Mouse (Mus musculus): ENCODE measurements at regions not wholly inside any gene's neighbourhood (a gene's known extent, or its start where the extent isn't known, plus 50 kb on each side); places are given as distances from the start of the nearest gene placed in this dataset.

DNA sequence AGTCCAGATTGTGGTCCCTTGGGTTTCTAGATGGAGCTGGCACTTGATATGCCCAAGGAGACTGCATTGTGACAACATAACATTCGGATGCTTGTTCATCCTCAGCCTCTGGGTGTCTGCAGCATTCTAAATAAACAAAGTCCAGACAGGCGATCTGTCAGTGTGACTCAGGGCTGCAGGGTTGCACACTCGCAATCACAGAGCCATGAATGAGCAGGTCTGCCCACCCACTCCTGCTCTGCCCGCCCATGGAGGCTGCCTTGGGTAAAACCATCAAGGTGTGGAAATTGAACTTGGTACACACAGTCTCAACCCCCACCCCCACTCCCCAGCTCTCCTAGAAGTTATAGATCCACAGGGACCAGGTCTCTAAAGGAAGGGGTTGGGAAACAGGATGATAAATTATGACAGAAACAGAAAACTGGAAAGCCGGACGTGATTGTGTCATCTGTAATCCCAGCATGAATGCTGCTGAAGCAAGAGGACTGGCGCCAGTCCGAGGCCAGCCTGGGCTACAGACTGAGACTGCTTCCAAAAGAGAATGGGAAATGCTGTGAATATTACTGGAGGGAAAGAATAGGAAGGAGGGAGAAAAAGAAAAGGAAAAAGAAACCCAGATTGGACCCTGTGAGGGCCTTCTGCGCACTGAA is 84.3 kb upstream of the Habp2 start:
- H3K27me3 ChIP-seq (ENCODE audit: insufficient read depth, low read length), result 0 out of 2 replicates have a peak, but pooled peaks cover 10% of the 10 kb centered on the region
- H3K4me3 ChIP-seq (replicated peaks; ENCODE audit: low read length), result no peak overlapping the region
- H3K36me3 ChIP-seq (ENCODE audit: insufficient read depth, low read length), result no peaks in the 10 kb centered on the region
- TF ChIP-seq NANOG (IDR thresholded peaks at IDR 0.05; ENCODE audit: borderline replicate concordance, low read length), result no peak
- TF ChIP-seq POU5F1 (IDR thresholded peaks at IDR 0.05; ENCODE audit: borderline replicate concordance, low read length), result no peak
- no peak for TF ChIP-seq CTCF (conservative IDR thresholded peaks at IDR 0.05; ENCODE audit: low read length)
- H3K4me1 ChIP-seq (replicated peaks; ENCODE audit: low read depth, low read length), result no peaks in the 10 kb centered on the region
- H3K9me3 ChIP-seq (ENCODE audit: low read length), result 0 out of 2 replicates have a peak, but pooled peaks cover 1% of the 10 kb centered on the region

DNA sequence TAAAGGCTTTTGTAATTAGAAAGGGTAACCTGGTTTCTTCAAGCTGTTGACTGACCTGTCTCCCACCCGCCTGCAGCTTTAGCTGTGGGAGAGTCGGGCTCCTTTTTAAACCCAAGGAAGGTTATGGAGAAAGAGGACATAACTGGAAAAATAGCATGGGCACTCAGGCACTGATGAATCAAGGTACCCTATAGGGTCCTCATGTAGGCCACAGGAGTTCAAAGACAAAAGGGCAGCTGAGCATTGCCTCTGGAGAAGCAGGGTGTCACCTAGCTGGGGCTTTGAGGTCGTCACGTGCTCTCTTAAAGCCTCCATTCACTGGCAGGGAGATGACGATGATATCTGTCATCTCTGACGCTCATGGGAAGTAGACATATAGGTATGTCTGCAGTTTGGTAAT is 68.4 kb upstream of the Habp2 start:
- TF ChIP-seq NANOG (IDR thresholded peaks at IDR 0.05; ENCODE audit: borderline replicate concordance, low read length) (no peak), CTCF (conservative IDR thresholded peaks at IDR 0.05; ENCODE audit: low read length) (no peak), POU5F1 (IDR thresholded peaks at IDR 0.05; ENCODE audit: borderline replicate concordance, low read length) (no peak)
- Histone ChIP-seq H3K27me3 (ENCODE audit: insufficient read depth, low read length) (no peaks in the 10 kb centered on the region; the same call in 1 of the 2 replicates), H3K4me3 (replicated peaks; ENCODE audit: low read length) (no peak overlapping the region), H3K36me3 (ENCODE audit: insufficient read depth, low read length) (no peaks in the 10 kb centered on the region), H3K9me3 (ENCODE audit: low read length) (no peaks in the 10 kb centered on the region), H3K4me1 (replicated peaks; ENCODE audit: low read depth, low read length) (peaks cover 6% of the 10 kb centered on the region; the same call in 1 of the 2 replicates)

DNA sequence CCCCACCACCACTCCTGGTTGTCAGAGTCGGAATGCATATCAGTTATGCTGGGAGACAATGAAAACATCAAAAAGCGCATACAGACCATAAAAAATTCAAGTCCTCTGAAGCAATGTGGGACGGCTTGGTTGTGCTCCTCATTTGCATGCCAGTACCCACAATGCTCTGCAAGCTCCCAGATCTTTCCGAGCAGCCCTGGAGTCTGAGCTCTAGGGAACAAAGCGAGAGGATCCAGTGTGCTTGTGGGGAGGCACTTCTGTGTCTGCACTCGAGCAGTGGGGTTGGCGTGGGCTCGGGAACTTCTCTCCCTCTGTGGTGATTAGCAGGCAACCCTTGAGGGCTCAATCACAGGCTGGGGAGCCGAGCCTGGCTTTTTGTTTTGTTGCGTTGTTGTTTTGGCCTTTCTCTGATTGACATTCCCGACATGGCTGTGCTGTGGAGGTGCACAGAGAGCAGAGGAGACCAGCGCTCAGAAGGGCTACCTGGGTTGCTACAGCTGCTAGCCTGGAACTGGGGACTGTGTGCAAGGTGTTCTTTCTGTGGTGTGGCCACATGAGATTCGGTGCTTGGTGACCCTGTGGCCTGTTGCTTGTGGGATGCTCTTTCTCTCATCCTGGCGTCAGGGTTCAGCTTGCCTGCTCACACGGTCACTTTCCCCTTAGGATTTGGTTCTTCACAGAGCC is 66.1 kb upstream of the Habp2 start:
- no peak for TF ChIP-seq CTCF (conservative IDR thresholded peaks at IDR 0.05; ENCODE audit: low read length)
- no peak for TF ChIP-seq NANOG (IDR thresholded peaks at IDR 0.05; ENCODE audit: borderline replicate concordance, low read length)
- no peak for TF ChIP-seq POU5F1 (IDR thresholded peaks at IDR 0.05; ENCODE audit: borderline replicate concordance, low read length)
- no peaks in the 10 kb centered on the region for H3K36me3 ChIP-seq (ENCODE audit: insufficient read depth, low read length)
- peaks cover 4% of the 10 kb centered on the region; the same call in 1 of the 2 replicates for H3K27me3 ChIP-seq (ENCODE audit: insufficient read depth, low read length)
- H3K4me1 ChIP-seq (replicated peaks; ENCODE audit: low read depth, low read length), result no peaks in the 10 kb centered on the region; the same call in 1 of the 2 replicates
- H3K4me3 ChIP-seq (replicated peaks; ENCODE audit: low read length), result no peak overlapping the region; the same call in 1 of the 2 replicates
- H3K9me3 ChIP-seq (ENCODE audit: low read length), result no peaks in the 10 kb centered on the region

DNA sequence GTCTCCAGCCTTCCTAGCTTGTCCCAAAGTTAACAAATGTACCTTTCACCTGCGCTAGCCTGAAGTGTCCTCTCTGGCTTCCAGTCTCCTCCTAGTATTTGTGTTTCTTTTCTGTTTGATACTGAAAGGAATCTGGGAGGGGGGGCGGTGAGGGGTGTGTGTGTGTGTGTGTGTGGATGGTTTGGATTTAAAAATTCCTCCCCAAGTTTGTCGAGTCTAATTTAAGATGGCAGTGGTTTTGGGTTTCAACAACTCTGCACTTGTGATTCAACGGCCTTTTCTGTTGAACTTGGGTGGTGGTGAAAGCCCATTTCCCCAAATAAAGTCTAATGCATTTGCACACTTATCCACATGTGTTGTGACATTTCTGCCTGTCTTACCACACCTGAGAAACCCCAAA is 64.4 kb upstream of the Habp2 start:
- Histone ChIP-seq H3K9me3 (ENCODE audit: low read length) (no peaks in the 10 kb centered on the region), H3K36me3 (ENCODE audit: insufficient read depth, low read length) (no peaks in the 10 kb centered on the region)

GRCm38 (mm10) chr19:56225039-56225438 is 61.9 kb upstream of the Habp2 start:
- H3K9me3 ChIP-seq (ENCODE audit: low read length), result no peaks in the 10 kb centered on the region
- H3K27me3 ChIP-seq (ENCODE audit: insufficient read depth, low read length), result peaks cover 4% of the 10 kb centered on the region; the same call in 1 of the 2 replicates
- H3K36me3 ChIP-seq (ENCODE audit: insufficient read depth, low read length), result no peaks in the 10 kb centered on the region
- TF ChIP-seq NANOG (IDR thresholded peaks at IDR 0.05; ENCODE audit: borderline replicate concordance, low read length), result no peak
- TF ChIP-seq CTCF (conservative IDR thresholded peaks at IDR 0.05; ENCODE audit: low read length), result no peak
- no peak for TF ChIP-seq POU5F1 (IDR thresholded peaks at IDR 0.05; ENCODE audit: borderline replicate concordance, low read length)
- H3K4me1 ChIP-seq (replicated peaks; ENCODE audit: low read depth, low read length), result no peaks in the 10 kb centered on the region; the same call in 1 of the 2 replicates
- no peak overlapping the region for H3K4me3 ChIP-seq (replicated peaks; ENCODE audit: low read length)

More for the DNA sequence above, 64.4 kb upstream of the Habp2 start:
- TF ChIP-seq POU5F1 (IDR thresholded peaks at IDR 0.05; ENCODE audit: borderline replicate concordance, low read length) (no peak), NANOG (IDR thresholded peaks at IDR 0.05; ENCODE audit: borderline replicate concordance, low read length) (no peak), CTCF (conservative IDR thresholded peaks at IDR 0.05; ENCODE audit: low read length) (no peak)
- H3K4me3 ChIP-seq (replicated peaks; ENCODE audit: low read length), result no peak overlapping the region
- no peaks in the 10 kb centered on the region; the same call in 1 of the 2 replicates for H3K4me1 ChIP-seq (replicated peaks; ENCODE audit: low read depth, low read length)
- peaks cover 4% of the 10 kb centered on the region; the same call in 1 of the 2 replicates for H3K27me3 ChIP-seq (ENCODE audit: insufficient read depth, low read length)

- TF ChIP-seq NANOG (IDR thresholded peaks at IDR 0.05; ENCODE audit: borderline replicate concordance, low read length), result no peak
- no peak for TF ChIP-seq CTCF (conservative IDR thresholded peaks at IDR 0.05; ENCODE audit: low read length)
- TF ChIP-seq POU5F1 (IDR thresholded peaks at IDR 0.05; ENCODE audit: borderline replicate concordance, low read length), result no peak
- Histone ChIP-seq H3K36me3 (ENCODE audit: insufficient read depth, low read length) (no peaks in the 10 kb centered on the region), H3K27me3 (ENCODE audit: insufficient read depth, low read length) (peaks cover 4% of the 10 kb centered on the region; the same call in 1 of the 2 replicates), H3K9me3 (ENCODE audit: low read length) (no peaks in the 10 kb centered on the region), H3K4me1 (replicated peaks; ENCODE audit: low read depth, low read length) (no peaks in the 10 kb centered on the region; the same call in 1 of the 2 replicates), H3K4me3 (replicated peaks; ENCODE audit: low read length) (no peak overlapping the region)
Observed at GRCm38 (mm10) chr19:56225518-56225917, 61.4 kb upstream of the Habp2 start.

DNA sequence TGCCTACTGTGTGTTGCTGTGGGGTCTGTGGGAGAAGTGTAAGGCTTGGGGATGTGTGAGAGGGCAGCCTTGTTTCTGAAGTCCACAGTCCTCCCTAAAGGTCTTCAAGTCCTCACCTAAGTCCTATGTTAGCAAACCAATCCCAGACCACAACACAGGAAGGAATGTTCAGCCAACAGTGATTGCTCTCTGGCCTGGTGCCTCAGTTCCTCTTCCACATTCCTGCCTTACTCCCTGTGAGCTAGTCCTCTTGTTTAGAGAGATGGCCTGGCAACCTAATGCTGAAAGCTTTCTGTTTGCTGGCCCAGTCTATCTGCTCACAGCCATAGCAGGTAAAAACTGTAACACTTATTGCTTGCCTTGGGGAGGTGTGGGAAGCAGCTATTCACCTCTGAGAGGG is 58.4 kb upstream of the Habp2 start:
- no peak overlapping the region for H3K4me3 ChIP-seq (replicated peaks; ENCODE audit: low read length)
- H3K4me1 ChIP-seq (replicated peaks; ENCODE audit: low read depth, low read length), result peaks cover 14% of the 10 kb centered on the region
- H3K27me3 ChIP-seq (ENCODE audit: insufficient read depth, low read length), result peaks cover 4% of the 10 kb centered on the region; the same call in 1 of the 2 replicates
- H3K36me3 ChIP-seq (ENCODE audit: insufficient read depth, low read length), result no peaks in the 10 kb centered on the region
- H3K9me3 ChIP-seq (ENCODE audit: low read length), result peaks cover 8% of the 10 kb centered on the region
- TF ChIP-seq CTCF (conservative IDR thresholded peaks at IDR 0.05; ENCODE audit: low read length) (no peak), POU5F1 (IDR thresholded peaks at IDR 0.05; ENCODE audit: borderline replicate concordance, low read length) (no peak), NANOG (IDR thresholded peaks at IDR 0.05; ENCODE audit: borderline replicate concordance, low read length) (no peak)

DNA sequence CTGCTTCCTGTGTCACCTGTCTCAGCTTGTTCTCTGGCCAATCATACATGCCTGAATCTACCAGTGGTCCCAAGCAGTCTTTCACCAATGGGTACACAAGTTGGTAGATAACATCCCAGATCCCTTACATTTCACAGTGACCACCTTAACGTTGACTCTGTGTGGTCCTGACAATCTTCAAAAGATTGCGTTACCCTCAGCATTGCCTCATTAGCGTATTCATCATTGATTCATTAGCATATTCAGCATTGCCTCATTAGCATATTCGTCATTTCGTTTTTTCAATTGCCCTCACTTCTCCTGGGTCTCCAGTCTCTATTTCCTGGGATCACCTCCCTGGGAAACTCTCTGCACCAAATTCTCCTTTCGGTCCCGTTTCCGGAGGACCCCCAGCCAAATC is 55.5 kb upstream of the Habp2 start:
- 0 out of 2 replicates have a peak overlapping the region, but pooled peaks have one; percentile 29 for H3K4me3 ChIP-seq (replicated peaks; ENCODE audit: low read length)
- H3K36me3 ChIP-seq (ENCODE audit: insufficient read depth, low read length), result no peaks in the 10 kb centered on the region
- H3K27me3 ChIP-seq (ENCODE audit: insufficient read depth, low read length), result no peaks in the 10 kb centered on the region
- peaks cover 22% of the 10 kb centered on the region for H3K4me1 ChIP-seq (replicated peaks; ENCODE audit: low read depth, low read length)
- H3K9me3 ChIP-seq (ENCODE audit: low read length), result peaks cover 12% of the 10 kb centered on the region
- TF ChIP-seq NANOG (IDR thresholded peaks at IDR 0.05; ENCODE audit: borderline replicate concordance, low read length), result 0 out of 2 replicates have a peak, but pooled peaks have one; percentile 10
- TF ChIP-seq POU5F1 (IDR thresholded peaks at IDR 0.05; ENCODE audit: borderline replicate concordance, low read length), result peak; percentile 60; the same call in 1 of the 2 replicates
- no peak for TF ChIP-seq CTCF (conservative IDR thresholded peaks at IDR 0.05; ENCODE audit: low read length)

Measured in E14TG2a.4 (cell line).